Mouse (Mus musculus) heart, adult 2 months (tissue): ENCODE measurements around the gene Sobp.

ENCODE experiments used
- CTCF ChIP-seq: fragments of 200-600 bp; IDR thresholded peaks from 2 replicates; pipeline ENCODE4 v1.8.1; 2022; ENCODE audit warnings: antibody characterized with exemption, mild to moderate bottlenecking, moderate library complexity
- EP300 ChIP-seq: fragments of 200-500 bp; IDR thresholded peaks from 2 replicates; pipeline ENCODE4 v1.6.1; 2011; ENCODE audit warnings: low read depth, low read length, control low read depth; ENCODE audit not compliant: insufficient read depth
- POLR2A ChIP-seq: fragments of 200-500 bp; IDR thresholded peaks from 2 replicates; pipeline ENCODE4 v1.6.1; 2011; ENCODE audit warnings: mild to moderate bottlenecking, low read depth, low read length, control low read depth; ENCODE audit not compliant: insufficient read depth

- no peak for TF ChIP-seq POLR2A
- TF ChIP-seq CTCF: no peak
- no peak for TF ChIP-seq EP300
Measured at GRCm38 (mm10) chr10:43087421-43087820, 86.9 kb downstream of the Sobp start.
